Mouse (Mus musculus): ENCODE measurements around the gene 2810408A11Rik. TPM values are rescaled to one million over a fixed set of nuclear protein-coding genes. Genes with fewer than 3 reads are reported as not detected.

Gene 2810408A11Rik
- polyA plus RNA-seq, 1 experiment, result 3.0 TPM

DNA sequence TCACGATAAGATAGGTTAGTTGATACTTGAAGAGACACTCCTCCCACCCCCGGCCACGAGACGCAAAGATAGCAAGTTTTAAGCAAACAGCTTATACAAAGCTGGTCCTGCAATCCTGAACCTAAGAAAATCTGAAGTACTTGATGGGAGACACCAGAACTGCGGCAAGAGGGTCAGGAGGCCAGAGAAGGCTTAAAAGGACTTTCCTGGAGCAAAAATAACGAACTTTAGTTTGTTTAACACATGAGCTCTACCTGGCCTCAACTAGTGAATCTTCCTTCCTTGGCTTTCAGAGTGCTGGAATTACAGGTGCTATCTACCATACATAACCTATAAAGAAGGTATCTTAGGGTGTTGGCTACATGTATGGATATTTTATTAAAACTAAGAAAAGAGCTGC lies 33.9 kb upstream of the 2810408A11Rik start:
- Histone ChIP-seq H3K4me2 (ENCODE audit: low read depth) (peak overlapping the region; percentile 90), H3K36me3 (ENCODE audit: control insufficient read depth, insufficient read depth) (no peaks in the 10 kb centered on the region), H3K27me3 (ENCODE audit: control insufficient read depth, insufficient read depth, insufficient read length) (peaks cover 41% of the 10 kb centered on the region), H3K79me2 (ENCODE audit: control insufficient read depth, insufficient read depth) (no peaks in the 10 kb centered on the region), H3ac (ENCODE audit: control insufficient read depth, insufficient read length) (no peak overlapping the region), H3K4me3 (no peak overlapping the region)
- TF ChIP-seq MYOD1 (IDR thresholded peaks at IDR 0.05; ENCODE audit: control insufficient read depth in 1 of 3, insufficient read length in 2 of 3, low read depth in 2 of 3) (no peak), POLR2A (IDR thresholded peaks at IDR 0.05; ENCODE audit: insufficient read length, low read depth) (no peak), TCF3 (IDR thresholded peaks at IDR 0.05; ENCODE audit: insufficient read length, low read depth) (no peak), POLR2AphosphoS2 (IDR thresholded peaks at IDR 0.05; ENCODE audit: insufficient read length, low read depth) (no peak), REST (IDR thresholded peaks at IDR 0.05; ENCODE audit: insufficient read depth, insufficient read length) (no peak), E2F4 (IDR thresholded peaks at IDR 0.05; ENCODE audit: insufficient read depth) (no peak), MAX (IDR thresholded peaks at IDR 0.05; ENCODE audit: low read depth) (no peak), SRF (IDR thresholded peaks at IDR 0.05; ENCODE audit: control insufficient read depth, insufficient read length, low read depth) (no peak), USF1 (IDR thresholded peaks at IDR 0.05; ENCODE audit: low read depth) (no peak), TCF12 (IDR thresholded peaks at IDR 0.05; ENCODE audit: insufficient read depth, poor library complexity, severe bottlenecking) (no peak), CEBPB (IDR thresholded peaks at IDR 0.05; ENCODE audit: insufficient read depth, poor library complexity, severe bottlenecking) (no peak), MYOG (IDR thresholded peaks at IDR 0.05; ENCODE audit: control insufficient read depth in 1 of 3, insufficient read depth in 1 of 3, insufficient read length in 2 of 3, low read depth in 2 of 3) (no peak)

- no peak overlapping the region for H3K4me3 ChIP-seq
- H3K36me3 ChIP-seq (ENCODE audit: control insufficient read depth, insufficient read depth), result no peaks in the 10 kb centered on the region
- H3K4me2 ChIP-seq (ENCODE audit: low read depth), result peak overlapping the region; percentile 90
- peaks cover 35% of the 10 kb centered on the region for H3K27me3 ChIP-seq (ENCODE audit: control insufficient read depth, insufficient read depth, insufficient read length)
- no peaks in the 10 kb centered on the region for H3K79me2 ChIP-seq (ENCODE audit: control insufficient read depth, insufficient read depth)
- no peak for TF ChIP-seq USF1 (IDR thresholded peaks at IDR 0.05; ENCODE audit: low read depth)
- no peak for TF ChIP-seq MAX (IDR thresholded peaks at IDR 0.05; ENCODE audit: low read depth)
- no peak for TF ChIP-seq POLR2A (IDR thresholded peaks at IDR 0.05; ENCODE audit: insufficient read length, low read depth)
- TF ChIP-seq E2F4 (IDR thresholded peaks at IDR 0.05; ENCODE audit: insufficient read depth), result peak; percentile 27
- H3ac ChIP-seq (ENCODE audit: control insufficient read depth, insufficient read length), result no peak overlapping the region
Observed at GRCm38 (mm10) chr11:69934169-69934568, 33.4 kb upstream of the 2810408A11Rik start.

DNA sequence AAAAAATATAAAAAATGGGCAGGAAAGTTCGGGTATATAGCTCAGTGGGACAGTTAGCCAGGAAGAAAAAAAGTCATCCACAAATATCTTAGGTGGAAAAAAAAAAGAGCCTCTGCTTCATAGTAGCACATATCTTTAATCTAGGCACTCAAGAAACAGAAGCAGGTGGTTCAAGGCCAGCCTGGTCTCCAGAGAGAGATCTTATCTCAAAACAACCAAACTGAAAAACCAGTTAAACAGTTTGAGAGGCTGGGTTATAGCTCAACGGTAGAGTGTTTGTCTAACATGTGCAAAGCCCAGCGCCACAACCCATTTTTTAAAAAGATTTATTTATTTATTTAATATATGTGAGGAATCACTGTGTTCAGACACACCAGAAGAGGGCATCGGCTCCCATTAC lies 32.3 kb upstream of the 2810408A11Rik start:
- no peaks in the 10 kb centered on the region for H3K79me2 ChIP-seq (ENCODE audit: control insufficient read depth, insufficient read depth)
- H3K36me3 ChIP-seq (ENCODE audit: control insufficient read depth, insufficient read depth), result no peaks in the 10 kb centered on the region
- TF ChIP-seq TCF3 (IDR thresholded peaks at IDR 0.05; ENCODE audit: insufficient read length, low read depth), result no peak
- TF ChIP-seq REST (IDR thresholded peaks at IDR 0.05; ENCODE audit: insufficient read depth, insufficient read length), result no peak
- TF ChIP-seq MAX (IDR thresholded peaks at IDR 0.05; ENCODE audit: low read depth), result no peak
- no peak for TF ChIP-seq CEBPB (IDR thresholded peaks at IDR 0.05; ENCODE audit: insufficient read depth, poor library complexity, severe bottlenecking)
- TF ChIP-seq SRF (IDR thresholded peaks at IDR 0.05; ENCODE audit: control insufficient read depth, insufficient read length, low read depth), result no peak
- TF ChIP-seq POLR2A (IDR thresholded peaks at IDR 0.05; ENCODE audit: insufficient read length, low read depth), result no peak
- TF ChIP-seq POLR2AphosphoS2 (IDR thresholded peaks at IDR 0.05; ENCODE audit: insufficient read length, low read depth), result no peak
- no peak for TF ChIP-seq USF1 (IDR thresholded peaks at IDR 0.05; ENCODE audit: low read depth)
- no peak for TF ChIP-seq TCF12 (IDR thresholded peaks at IDR 0.05; ENCODE audit: insufficient read depth, poor library complexity, severe bottlenecking)
- TF ChIP-seq E2F4 (IDR thresholded peaks at IDR 0.05; ENCODE audit: insufficient read depth), result no peak
- no peak for TF ChIP-seq MYOD1 (IDR thresholded peaks at IDR 0.05; ENCODE audit: control insufficient read depth in 1 of 3, insufficient read length in 2 of 3, low read depth in 2 of 3)
- TF ChIP-seq MYOG (IDR thresholded peaks at IDR 0.05; ENCODE audit: control insufficient read depth in 1 of 3, insufficient read depth in 1 of 3, insufficient read length in 2 of 3, low read depth in 2 of 3), result no peak
- no peak overlapping the region for H3K4me2 ChIP-seq (ENCODE audit: low read depth)
- H3K27me3 ChIP-seq (ENCODE audit: control insufficient read depth, insufficient read depth, insufficient read length), result peaks cover 26% of the 10 kb centered on the region
- H3K4me3 ChIP-seq, result no peak overlapping the region
- H3ac ChIP-seq (ENCODE audit: control insufficient read depth, insufficient read length), result no peak overlapping the region

GRCm38 (mm10) chr11:69932254-69932653 lies 31.5 kb upstream of the 2810408A11Rik start:
- H3K79me2 ChIP-seq (ENCODE audit: control insufficient read depth, insufficient read depth), result no peaks in the 10 kb centered on the region
- H3K4me2 ChIP-seq (ENCODE audit: low read depth), result no peak overlapping the region
- H3K27me3 ChIP-seq (ENCODE audit: control insufficient read depth, insufficient read depth, insufficient read length), result peaks cover 17% of the 10 kb centered on the region
- no peak overlapping the region for H3ac ChIP-seq (ENCODE audit: control insufficient read depth, insufficient read length)
- no peak overlapping the region for H3K4me3 ChIP-seq
- no peaks in the 10 kb centered on the region for H3K36me3 ChIP-seq (ENCODE audit: control insufficient read depth, insufficient read depth)
- TF ChIP-seq MYOD1 (IDR thresholded peaks at IDR 0.05; ENCODE audit: control insufficient read depth in 1 of 3, insufficient read length in 2 of 3, low read depth in 2 of 3), result no peak
- TF ChIP-seq E2F4 (IDR thresholded peaks at IDR 0.05; ENCODE audit: insufficient read depth), result no peak
- TF ChIP-seq SRF (IDR thresholded peaks at IDR 0.05; ENCODE audit: control insufficient read depth, insufficient read length, low read depth), result no peak
- no peak for TF ChIP-seq MAX (IDR thresholded peaks at IDR 0.05; ENCODE audit: low read depth)
- TF ChIP-seq TCF12 (IDR thresholded peaks at IDR 0.05; ENCODE audit: insufficient read depth, poor library complexity, severe bottlenecking), result no peak

- Histone ChIP-seq H3K79me2 (ENCODE audit: control insufficient read depth, insufficient read depth) (no peaks in the 10 kb centered on the region), H3K4me3 (no peak overlapping the region), H3K36me3 (ENCODE audit: control insufficient read depth, insufficient read depth) (no peaks in the 10 kb centered on the region), H3ac (ENCODE audit: control insufficient read depth, insufficient read length) (no peak overlapping the region), H3K27me3 (ENCODE audit: control insufficient read depth, insufficient read depth, insufficient read length) (peaks cover 13% of the 10 kb centered on the region), H3K4me2 (ENCODE audit: low read depth) (no peak overlapping the region)
- no peak for TF ChIP-seq REST (IDR thresholded peaks at IDR 0.05; ENCODE audit: insufficient read depth, insufficient read length)
- TF ChIP-seq USF1 (IDR thresholded peaks at IDR 0.05; ENCODE audit: low read depth), result no peak
- no peak for TF ChIP-seq POLR2A (IDR thresholded peaks at IDR 0.05; ENCODE audit: insufficient read length, low read depth)
- no peak for TF ChIP-seq CEBPB (IDR thresholded peaks at IDR 0.05; ENCODE audit: insufficient read depth, poor library complexity, severe bottlenecking)
- TF ChIP-seq POLR2AphosphoS2 (IDR thresholded peaks at IDR 0.05; ENCODE audit: insufficient read length, low read depth), result no peak
- no peak for TF ChIP-seq MYOD1 (IDR thresholded peaks at IDR 0.05; ENCODE audit: control insufficient read depth in 1 of 3, insufficient read length in 2 of 3, low read depth in 2 of 3)
- no peak for TF ChIP-seq MAX (IDR thresholded peaks at IDR 0.05; ENCODE audit: low read depth)
- TF ChIP-seq MYOG (IDR thresholded peaks at IDR 0.05; ENCODE audit: control insufficient read depth in 1 of 3, insufficient read depth in 1 of 3, insufficient read length in 2 of 3, low read depth in 2 of 3), result no peak
Observed at GRCm38 (mm10) chr11:69931769-69932168, 31.0 kb upstream of the 2810408A11Rik start.
